Mouse (Mus musculus) skeletal muscle tissue, adult 2 months (tissue): ENCODE measurements around the gene Ssxa1.
"Not testable (repeated sequence)": the region's sequence is repeated elsewhere in the genome, so short reads cannot be mapped to it uniquely, and the experiment has no call there.

Source experiments
- DNase-seq: peaks from one replicate; pipeline ENCODE4 v3.0.0-alpha.2; 2012; ENCODE audit warnings: low read depth, low spot score

Gene Ssxa1

DNA sequence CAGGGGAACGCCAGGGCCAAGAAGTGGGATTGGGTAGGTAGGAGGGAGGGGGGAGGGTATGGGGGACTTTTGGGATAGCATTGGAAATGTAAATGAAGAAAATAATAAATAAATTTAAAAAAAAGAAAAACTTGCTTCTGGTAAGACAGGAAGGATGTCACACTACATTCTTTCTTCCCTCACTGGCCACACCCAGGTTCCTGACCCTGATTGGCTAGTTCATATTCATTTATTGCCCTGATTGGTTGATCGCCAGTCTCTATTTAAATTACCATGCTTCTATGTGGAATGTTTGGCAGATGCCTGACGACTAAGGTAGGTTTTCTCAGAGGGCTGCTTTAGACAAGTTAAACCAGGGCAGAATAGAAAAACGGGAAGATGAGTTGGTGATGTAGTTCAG lies at the start of gene Ssxa1:
Gene Ssxa1 (plus strand): TSS at position 301 of the 400 bp plus-strand sequence.
- no peak for DNase-seq

DNA sequence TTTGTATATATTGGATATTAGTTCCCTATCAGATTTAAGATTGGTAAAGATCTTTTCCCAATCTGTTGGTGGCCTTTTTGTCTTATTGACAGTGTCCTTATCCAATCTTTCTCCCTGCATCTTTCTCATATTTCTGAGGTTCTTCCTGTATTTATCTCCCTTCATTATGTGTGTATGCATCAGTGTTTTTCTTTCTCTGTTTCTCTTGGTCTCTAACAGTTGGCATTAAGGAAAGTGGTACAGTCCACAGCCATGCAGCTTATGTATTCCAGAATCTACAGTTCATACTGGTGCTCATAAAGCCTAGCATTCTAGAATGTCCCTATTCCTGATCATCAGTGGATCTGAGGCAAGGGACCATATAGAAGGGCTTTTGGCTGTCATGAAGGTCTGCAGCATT lies 47.5 kb upstream of the Ssxa1 start, which contains the start of gene Spaca5:
Gene Spaca5 (plus strand): TSS at position 301 of the 400 bp plus-strand sequence.
- DNase-seq = no peak

DNA sequence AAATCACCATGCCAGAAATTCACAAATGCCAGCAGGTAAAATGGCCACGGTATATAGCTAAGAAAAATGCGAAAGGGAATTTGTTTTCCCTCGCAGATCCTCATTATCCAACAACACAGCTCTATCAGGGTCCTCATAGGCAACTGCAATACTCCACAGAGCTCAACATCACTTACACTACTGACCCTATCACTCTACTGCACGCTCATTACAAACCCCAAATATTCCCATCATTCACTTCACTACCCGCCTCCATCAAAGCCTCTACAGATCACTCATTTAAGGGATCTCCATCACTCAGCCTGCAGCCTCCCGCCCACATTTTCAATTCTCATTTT lies 27.0 kb upstream of the Ssxa1 start:
- no peak for DNase-seq

DNA sequence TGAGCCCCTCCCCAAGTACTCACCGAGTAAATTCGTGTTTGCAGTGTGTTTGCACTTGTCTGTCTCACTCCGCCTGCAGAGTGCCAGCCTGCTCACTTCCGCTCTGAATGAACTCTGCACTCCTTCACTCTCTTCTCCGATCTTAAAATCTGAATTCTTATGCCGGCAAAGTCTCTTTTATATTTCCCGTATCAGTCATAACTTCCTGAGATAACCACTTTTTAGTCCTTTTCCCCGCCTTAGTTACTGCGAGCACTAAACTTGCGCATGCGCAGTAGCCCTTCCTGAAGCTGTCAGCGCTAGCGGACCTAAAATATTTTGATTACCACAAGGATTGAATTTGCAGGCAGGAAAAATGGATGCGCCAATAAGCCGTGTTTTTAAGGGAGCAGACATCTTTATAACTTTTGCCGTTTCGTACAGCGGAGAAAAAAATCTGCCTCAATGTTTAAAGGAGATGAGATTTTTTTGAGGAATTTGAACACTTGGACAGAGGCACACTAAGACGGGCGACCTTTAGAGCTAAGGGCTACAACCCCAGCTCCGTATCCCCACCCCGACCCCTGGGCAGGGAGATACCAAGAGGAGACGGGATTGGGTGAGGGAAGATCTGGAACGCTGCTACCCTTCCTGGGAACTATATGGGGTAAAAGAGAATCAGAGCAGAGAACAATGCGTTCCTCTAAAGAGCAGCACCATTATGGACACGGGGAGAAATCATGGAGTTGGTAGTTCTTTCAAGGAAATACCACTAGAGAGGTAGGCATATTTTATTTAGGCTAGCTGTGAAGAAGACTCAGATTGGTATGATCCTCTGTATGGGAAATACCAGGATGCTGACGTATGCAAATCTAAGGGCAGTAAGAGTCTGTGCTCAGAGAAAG lies 26.4 kb upstream of the Ssxa1 start, which contains the start of gene Zfp300:
Gene Zfp300 (minus strand): TSS at position 545 of the 884 bp plus-strand sequence.
- DNase-seq = peak; percentile 65

DNA sequence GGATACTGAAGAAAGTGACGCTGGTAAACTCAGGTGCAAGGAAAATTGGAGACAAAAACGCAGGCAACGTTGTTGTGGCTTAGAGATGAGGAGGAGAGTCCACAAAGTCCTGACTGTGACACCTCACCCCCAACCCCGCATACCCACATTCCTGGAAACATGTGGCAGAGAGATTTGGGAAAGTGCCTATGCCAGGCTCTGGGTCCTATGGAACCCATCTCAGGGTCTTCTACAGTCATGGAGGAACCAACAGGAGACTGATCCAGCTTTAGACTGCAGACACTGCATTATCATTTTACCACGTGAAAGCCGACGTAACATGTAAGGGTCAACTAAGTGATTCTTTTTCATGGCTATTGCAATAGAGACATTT lies 25.8 kb upstream of the Ssxa1 start:
- DNase-seq = no peak

DNA sequence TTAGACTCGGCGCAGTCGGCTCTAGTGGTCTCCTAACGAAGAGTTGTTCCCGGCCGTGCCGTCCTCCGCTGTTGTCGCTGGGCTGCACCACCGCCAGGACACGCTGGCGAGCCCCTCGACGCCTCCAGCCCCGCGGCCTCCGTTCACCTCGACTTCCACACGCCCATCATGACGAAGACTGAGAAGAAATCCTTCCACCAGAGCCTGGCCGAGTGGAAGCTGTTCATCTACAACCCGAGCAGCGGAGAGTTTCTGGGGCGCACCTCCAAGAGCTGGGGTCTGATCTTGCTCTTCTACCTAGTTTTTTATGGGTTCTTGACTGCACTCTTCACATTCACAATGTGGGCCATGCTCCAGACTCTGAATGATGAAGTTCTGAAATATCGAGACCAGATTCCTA lies 31.1 kb downstream of the Ssxa1 start:
- not testable (repeated sequence) for DNase-seq
